Mouse (Mus musculus) frontal cortex, adult (tissue): ENCODE data around the gene Clec16a.

Experiments used
- ATAC-seq: cut with Nextera tagmentation; 2 replicates; pipeline ENCODE4 v1.9.2; 2017; ENCODE audit warnings: mild to moderate bottlenecking, moderate library complexity, mixed read lengths; ENCODE audit not compliant: low TSS enrichment

Gene Clec16a

DNA sequence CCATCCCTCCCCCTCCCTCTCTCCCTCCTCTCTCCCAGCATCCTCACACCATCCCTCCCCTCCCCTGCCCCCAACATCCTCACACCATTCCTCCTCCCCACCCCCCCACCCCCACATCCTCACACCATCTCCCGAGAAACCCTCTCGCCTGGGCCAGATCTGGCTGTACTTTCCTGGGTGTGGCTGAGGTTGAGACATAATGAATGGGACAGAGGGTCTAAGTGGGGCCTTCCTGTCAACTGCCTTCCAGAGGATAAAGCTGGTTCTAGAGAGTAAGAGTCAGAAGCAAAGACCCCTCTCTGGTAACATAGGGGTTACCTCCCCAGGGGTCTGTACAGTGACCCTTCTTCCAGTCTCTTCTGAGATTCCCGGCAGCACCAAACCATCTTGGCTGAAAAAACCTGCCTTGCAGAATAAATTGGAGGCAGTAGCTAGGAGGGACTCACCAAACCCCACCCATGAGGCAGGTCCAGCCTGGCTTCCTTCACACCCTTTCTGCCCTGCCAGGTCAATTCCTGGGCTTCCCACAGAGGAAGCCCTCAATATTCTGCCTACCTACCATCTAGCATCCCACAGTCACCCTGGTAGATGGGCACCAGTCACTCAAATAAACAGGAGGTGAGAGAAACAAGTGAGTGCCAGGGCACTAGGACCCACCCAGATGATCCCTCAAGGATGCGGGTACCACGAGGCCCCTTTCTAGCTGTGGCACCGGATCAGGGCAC lies 218.6 kb downstream of the Clec16a start:
- ATAC-seq = no peak

DNA sequence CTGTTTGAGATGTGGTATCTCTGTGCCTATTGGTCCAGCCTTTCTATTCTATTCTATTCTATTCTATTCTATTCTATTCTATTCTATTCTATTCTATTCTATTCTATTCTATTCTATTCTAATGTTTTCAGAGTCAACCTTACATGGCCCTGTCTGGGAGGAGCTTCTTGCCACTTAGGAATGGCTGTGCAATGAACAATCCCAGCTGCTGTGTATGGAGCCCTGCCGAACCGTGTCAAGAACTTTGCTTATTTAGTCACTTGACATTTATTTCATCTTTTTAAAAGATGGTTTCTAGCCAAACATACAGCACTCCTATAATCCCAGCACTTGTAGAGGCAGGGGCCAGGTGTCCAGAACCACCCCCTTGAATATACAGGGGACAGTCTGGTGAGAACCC lies 219.2 kb downstream of the Clec16a start:
- ATAC-seq = no peak

GRCm38 (mm10) chr16:10767158-10767557 lies 222.0 kb downstream of the Clec16a start:
- ATAC-seq = peak; percentile 57

GRCm38 (mm10) chr16:10768821-10769220 lies 223.7 kb downstream of the Clec16a start:
- ATAC-seq = no peak

- ATAC-seq = peak; percentile 97
These were observed 224.5 kb downstream of the Clec16a start for GRCm38 (mm10) chr16:10769661-10770060.

GRCm38 (mm10) chr16:10770531-10771325 lies 225.6 kb downstream of the Clec16a start:
- ATAC-seq = no peak

DNA sequence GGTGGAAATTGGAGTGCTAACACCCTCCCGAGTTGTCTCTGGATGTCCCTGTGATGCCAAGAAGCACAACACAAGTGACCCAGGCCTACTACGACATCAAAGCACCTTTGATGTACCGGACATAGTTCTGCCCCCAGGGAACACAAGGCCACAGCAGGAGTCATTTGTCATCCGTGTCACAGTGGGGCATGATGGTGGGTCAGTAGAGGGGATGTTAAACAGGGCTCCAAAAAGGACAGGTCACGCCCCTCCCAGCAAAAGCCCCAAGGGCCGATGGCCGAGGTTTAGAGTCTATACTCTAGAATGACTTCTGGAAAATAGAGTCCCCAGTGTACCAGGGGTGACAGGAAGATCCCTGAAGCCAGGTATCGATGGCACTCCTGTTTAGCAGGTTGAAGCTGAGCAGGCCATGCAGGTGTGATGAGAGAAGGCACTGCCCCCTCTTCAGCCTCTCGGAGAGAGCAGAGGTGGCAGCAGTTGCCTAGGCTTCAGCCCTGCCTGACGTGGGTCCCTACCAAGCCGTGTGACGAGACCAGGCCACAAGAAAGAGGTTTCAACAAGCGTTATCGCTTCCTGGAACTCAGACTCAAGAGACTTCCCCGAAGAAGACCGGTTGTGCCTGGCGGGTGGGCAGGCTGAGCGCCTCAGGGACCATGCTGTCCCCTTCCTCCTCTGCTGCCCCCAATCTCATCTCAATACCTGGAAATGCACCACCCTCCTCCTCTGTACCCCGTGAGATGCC lies 226.8 kb downstream of the Clec16a start:
- no peak for ATAC-seq

- ATAC-seq = no peak
These were observed 228.4 kb downstream of the Clec16a start for GRCm38 (mm10) chr16:10773543-10773942.

DNA sequence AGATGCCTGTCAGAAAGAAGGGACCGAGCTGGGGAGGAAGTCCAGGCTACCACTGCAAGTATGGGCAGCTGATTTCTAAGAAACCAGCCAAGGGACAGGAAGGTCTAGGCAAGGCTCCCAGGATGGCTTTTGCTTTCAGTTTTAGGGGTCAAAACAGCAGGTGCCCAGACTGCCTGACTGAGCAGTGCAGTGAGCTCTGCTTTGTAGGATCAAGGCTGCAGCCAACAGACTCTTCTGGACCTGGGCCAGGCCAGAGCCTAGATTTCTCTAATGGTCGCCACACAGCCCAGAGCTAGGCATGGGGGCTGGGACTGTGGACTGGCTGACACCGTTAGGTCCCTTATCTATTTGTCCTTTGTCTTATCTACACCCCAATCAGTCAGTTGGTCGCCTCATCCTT lies 229.6 kb downstream of the Clec16a start:
- no peak for ATAC-seq

DNA sequence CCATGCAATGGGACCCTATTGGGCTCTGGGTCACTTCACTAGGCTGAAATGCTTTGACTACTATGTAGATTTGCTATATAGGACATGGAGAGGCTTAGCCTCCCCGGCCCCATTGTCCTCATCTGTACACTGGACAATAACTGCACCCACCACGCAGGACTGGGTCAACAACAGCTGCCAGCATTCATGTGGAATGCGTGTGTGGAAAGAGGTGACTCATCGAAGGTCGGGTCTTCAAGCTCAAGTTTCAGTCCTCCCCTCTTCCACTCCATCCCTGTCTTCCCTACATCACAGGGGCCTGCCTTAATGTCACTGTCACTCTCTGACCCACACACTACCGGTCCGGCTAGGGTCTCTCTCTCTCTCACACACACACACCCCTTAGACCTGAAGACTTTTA lies 231.2 kb downstream of the Clec16a start:
- ATAC-seq = no peak

DNA sequence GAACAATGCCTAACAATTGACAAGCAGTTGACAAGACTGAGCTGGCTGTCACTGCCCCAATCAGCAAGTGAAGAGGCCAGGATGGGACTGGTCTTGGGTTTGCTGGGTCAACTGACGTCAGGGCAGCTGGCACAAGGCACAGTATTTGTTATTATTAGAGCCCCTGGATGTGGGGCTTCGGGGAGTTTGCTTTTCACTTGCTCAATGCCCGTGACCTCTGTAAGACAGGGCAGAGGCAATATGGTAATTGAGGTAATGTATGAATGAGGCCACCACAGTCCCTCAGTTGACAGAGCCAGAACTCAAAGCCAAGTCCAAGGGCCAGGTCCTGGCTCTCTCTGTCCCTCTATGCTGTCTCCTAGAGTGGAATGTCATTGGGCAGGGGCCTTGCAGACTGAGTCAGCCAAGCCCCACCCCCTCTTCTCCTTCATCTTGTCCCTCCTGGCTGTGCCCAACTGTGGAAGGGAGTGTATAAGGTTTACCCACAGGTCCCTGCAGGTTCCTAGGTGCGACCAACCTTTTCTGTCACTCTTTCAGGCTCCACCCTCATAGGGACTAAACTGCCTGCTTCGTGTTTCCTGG lies 232.5 kb downstream of the Clec16a start:
- ATAC-seq = no peak

- ATAC-seq = no peak
These were observed 235.5 kb downstream of the Clec16a start for GRCm38 (mm10) chr16:10780631-10781120.

DNA sequence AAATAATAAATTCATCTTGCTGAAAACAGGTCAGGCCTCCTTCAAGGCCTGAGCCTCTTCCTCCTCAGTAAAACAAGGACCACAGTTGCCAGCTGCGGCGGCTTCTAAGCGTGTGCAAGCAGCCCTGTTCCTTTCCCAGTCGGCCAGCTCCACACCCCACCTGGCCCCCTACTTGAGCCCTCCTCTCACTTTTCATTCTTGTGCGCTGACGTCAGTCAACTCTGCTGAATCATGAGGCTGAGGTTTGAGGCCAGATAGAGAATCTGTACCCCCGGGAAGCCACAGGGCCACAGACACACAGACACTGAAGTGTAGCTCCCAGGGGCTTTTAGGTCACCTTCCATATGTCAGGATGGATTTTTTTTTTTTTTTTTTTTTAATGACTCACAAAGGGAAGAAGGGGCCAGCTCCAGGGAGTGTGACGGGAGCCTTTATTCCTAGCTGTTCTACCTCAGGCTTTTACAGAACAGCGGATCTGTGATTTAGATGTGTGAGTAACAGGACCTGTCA lies 236.8 kb downstream of the Clec16a start:
- ATAC-seq = no peak

- no peak for ATAC-seq
These were observed 237.4 kb downstream of the Clec16a start for GRCm38 (mm10) chr16:10782377-10783151.

GRCm38 (mm10) chr16:10783152-10783434 lies 238.0 kb downstream of the Clec16a start:
- ATAC-seq = no peak

GRCm38 (mm10) chr16:10783451-10783850 lies 238.3 kb downstream of the Clec16a start:
- ATAC-seq = no peak

GRCm38 (mm10) chr16:10783883-10784792 lies 239.0 kb downstream of the Clec16a start:
- ATAC-seq = no peak

DNA sequence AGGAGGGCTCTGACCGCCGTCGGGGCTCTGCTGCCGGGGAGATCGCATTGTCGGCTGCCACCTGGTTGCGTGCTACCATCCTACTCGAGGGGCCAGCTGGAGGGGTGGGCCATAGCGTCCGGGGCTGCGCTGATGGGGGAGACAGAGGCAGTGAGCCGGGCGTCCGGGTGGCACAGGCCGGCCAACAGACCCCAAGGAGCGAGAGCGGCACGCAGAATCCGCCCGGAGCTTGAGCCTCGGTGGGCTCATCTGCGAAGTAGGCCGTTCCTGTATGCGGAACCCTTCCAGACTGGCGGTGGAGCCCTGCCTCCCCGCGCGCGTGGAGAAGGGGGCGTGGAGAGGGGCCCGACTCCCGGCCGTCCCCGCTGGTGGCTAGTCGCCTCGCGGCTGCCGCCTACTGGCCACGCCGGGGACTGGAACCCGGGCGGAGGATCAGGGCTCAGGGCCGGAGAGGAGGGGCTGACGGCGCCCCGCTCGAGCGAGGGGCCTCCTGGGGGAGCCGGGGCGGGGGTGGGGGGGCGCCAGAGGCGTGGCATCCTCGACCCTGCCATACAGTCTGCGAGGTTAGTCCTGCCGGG lies 239.7 kb downstream of the Clec16a start:
- ATAC-seq = peak; percentile 27

- peak; percentile 73 for ATAC-seq
These were observed 240.5 kb downstream of the Clec16a start, which contains the start of gene Socs1 for GRCm38 (mm10) chr16:10785371-10786231. Socs1 (minus strand) TSS chr16:10785536.
